Mouse (Mus musculus) large intestine, adult 2 months (tissue): ENCODE measurements around the gene Gm3488. TPM values are rescaled to one million over a fixed set of nuclear protein-coding genes. Genes with fewer than 3 reads are reported as not detected.
"Not testable (repeated sequence)": the region's sequence is repeated elsewhere in the genome, so short reads cannot be mapped to it uniquely, and the experiment has no call there.

Experiments used
- DNase-seq: peaks from one replicate; pipeline ENCODE4 v3.0.0-alpha.2; 2012; ENCODE audit warnings: low read depth, low spot score
- WGBS: fragments of 180-500 bp; shearing (Covaris S2); methylation state at CpG from one replicate; pipeline ENCODE4 v1.1.7; 2018; 5-methylcytosine and 5-hydroxymethylcytosine counted together
- polyA plus RNA-seq: library from polyadenylated mRNA; depleted of rRNA; stranded (reverse); fragments of >200 nt; gene quantifications from 2 replicates; pipeline ENCODE4 v1.2.3, GENCODE M21; 2012; rRNA removed

Gene Gm3488
- polyA plus RNA-seq, result 0.08 and 0.10 TPM in 2 replicates

DNA sequence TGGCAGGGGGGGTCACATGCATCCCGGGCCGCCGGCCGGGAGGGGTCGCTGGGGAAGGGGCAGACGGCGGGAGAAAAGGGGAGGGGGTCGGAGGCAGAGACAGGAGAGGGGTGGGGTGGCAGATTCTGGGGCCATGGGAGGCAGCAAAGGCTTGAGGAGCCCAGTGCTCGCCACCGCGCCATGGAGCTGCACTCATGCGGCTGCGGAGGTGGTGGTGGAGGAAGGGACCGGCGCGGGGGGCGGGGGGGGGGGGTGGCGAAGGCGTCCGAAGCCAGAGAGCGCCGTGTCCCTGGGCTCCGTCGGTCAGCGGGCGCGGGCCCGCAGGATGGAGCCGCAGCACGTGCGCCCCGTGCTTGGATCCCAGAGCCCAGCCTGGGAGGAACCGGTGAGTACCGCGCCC lies at the start of gene Gm3488:
TSS of gene Gm3488 (plus strand) at position 301 of the 400 bp plus-strand sequence.
- not testable (repeated sequence) for DNase-seq
- no CpG with 5 or more reads among the region's 35 CpGs for WGBS

DNA sequence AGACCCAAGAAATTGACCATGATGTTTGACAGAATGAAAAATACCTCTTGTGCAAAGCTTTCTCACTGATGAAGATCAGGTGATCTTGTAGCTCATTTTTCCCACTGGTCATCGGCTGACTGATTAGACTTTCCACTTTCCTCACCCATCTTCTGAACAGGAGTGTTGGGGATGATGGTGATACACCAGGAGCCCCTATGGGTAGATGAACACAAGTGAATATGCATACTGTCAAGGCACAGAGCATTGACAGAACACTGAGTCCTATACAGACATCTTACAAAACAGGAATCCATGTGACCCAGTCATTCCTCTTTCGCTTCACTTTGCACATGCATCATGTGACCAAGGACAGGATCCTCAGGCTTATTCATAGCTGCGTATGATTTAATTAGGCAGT lies 46.1 kb upstream of the Gm3488 start, which contains the start of gene Gm3194:
TSS of gene Gm3194 (minus strand) at position 101 of the 400 bp plus-strand sequence.
- WGBS, result no CpG with 5 or more reads among the region's 3 CpGs

GRCm38 (mm10) chr14:5460469-5460868 lies 41.0 kb upstream of the Gm3488 start:
- DNase-seq, result not testable (repeated sequence)
- no CpG with 5 or more reads among the region's 19 CpGs for WGBS

More for the DNA sequence above, 46.1 kb upstream of the Gm3488 start, which contains the start of gene Gm3194:
- not testable (repeated sequence) for DNase-seq

DNA sequence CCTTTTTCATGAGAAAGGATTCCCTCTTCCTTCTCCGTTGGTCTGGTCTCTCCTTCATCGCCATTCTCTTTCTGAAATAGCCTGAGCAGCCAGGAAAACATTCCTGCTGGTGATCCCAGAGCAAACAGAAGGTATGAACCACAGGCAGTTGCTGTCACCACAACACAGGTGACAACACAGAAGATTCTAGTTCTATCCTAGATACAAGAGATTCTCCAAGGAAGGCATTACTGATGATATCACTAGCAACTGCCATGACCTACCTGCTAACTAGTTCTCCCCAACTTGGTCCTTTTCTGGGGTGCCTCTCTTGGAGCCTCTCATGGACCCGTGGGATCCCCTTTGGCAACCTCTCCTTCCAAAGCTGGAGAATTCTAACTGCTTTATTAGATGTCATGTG lies 23.7 kb upstream of the Gm3488 start, which contains the start of gene Gm8246:
TSS of gene Gm8246 (minus strand) at position 101 of the 400 bp plus-strand sequence.
- WGBS, result no CpG with 5 or more reads among the region's 3 CpGs
- not testable (repeated sequence) for DNase-seq

- not testable (repeated sequence) for DNase-seq
- 69% methylated on average over 4 of the region's 5 CpGs for WGBS
These were observed 17.6 kb upstream of the Gm3488 start, which contains the start of gene Gm3187 for GRCm38 (mm10) chr14:5483907-5484306. Gm3187 (plus strand) TSS chr14:5484207.

GRCm38 (mm10) chr14:5538196-5538595 lies 36.7 kb downstream of the Gm3488 start, which contains the start of gene Gm3532:
Gm3532 (plus strand) TSS chr14:5538496.
- WGBS, result no CpG with 5 or more reads among the region's 2 CpGs
- DNase-seq, result not testable (repeated sequence)

Other genes starting within 250 kb of the Gm3488 start
- not detected in 2 replicates for gene Gm3526, start 241.1 kb upstream of the Gm3488 start, polyA plus RNA-seq
- not detected in 2 replicates for gene Gm3542, start 166.7 kb upstream of the Gm3488 start, polyA plus RNA-seq
- not detected in 2 replicates for gene Gm3500, start 112.6 kb upstream of the Gm3488 start, polyA plus RNA-seq
- gene Gm3194, start 46.2 kb upstream of the Gm3488 start, polyA plus RNA-seq, result 0.06 and 0.15 TPM in 2 replicates
- not detected in 2 replicates for gene Gm8246, start 23.8 kb upstream of the Gm3488 start, polyA plus RNA-seq
- not detected in 2 replicates for gene Gm3187, start 17.5 kb upstream of the Gm3488 start, polyA plus RNA-seq
- gene Gm3532, start 36.8 kb downstream of the Gm3488 start, polyA plus RNA-seq, result not detected in 2 replicates
- not detected in 2 replicates for gene Gm8265, start 131.4 kb downstream of the Gm3488 start, polyA plus RNA-seq
- gene Gm9603, start 185.8 kb downstream of the Gm3488 start, polyA plus RNA-seq, result not detected in 2 replicates
- 0.67 TPM in 1 of 2 replicates, not detected in the other for gene Gm3373, start 239.9 kb downstream of the Gm3488 start, polyA plus RNA-seq